Mouse (Mus musculus) erythroblast, adult 5-6 weeks (primary cell): ENCODE measurements around the gene Clock. TPM values are rescaled to one million over a fixed set of nuclear protein-coding genes. Genes with fewer than 3 reads are reported as not detected.

ENCODE experiments used
- ATAC-seq: replicated peaks from 2 replicates; pipeline ENCODE4 v1.8.0; 2016; ENCODE audit warnings: moderate number of reproducible peaks, mild to moderate bottlenecking, moderate TSS enrichment, inconsistent platforms; ENCODE audit not compliant: poor library complexity, low FRiP score, severe bottlenecking
- total RNA-seq, 2 experiments: library from RNA; stranded (forward) in 1 of 2; stranded (reverse) in 1 of 2; fragments of 150-400 nt in 1 of 2; fragments of 200-764, 138-1000 nt in 1 of 2; gene quantifications; 2 replicates each; pipeline versions ENCODE4 v1.2.3 to v1.2.4; 2015 to 2017; ENCODE audit warnings: low replicate concordance in 2 of 2

Gene Clock
- 0.58 and 3.3 TPM in 2 replicates for total RNA-seq (2015; ENCODE audit: low replicate concordance)
- 0.70 and 1.6 TPM in 2 replicates for total RNA-seq (2017; ENCODE audit: low replicate concordance)

- no peak for ATAC-seq
Observed at GRCm38 (mm10) chr5:76304452-76305341, at the start of gene Clock. Clock (minus strand) TSS chr5:76304792.

- no peak for ATAC-seq
Observed at GRCm38 (mm10) chr5:76351953-76352611, 47.5 kb upstream of the Clock start.

GRCm38 (mm10) chr5:76351537-76351936 is 46.9 kb upstream of the Clock start:
- ATAC-seq = no peak

GRCm38 (mm10) chr5:76346137-76346536 is 41.5 kb upstream of the Clock start:
- no peak for ATAC-seq

GRCm38 (mm10) chr5:76340931-76341330 is 36.3 kb upstream of the Clock start:
- ATAC-seq = no peak

GRCm38 (mm10) chr5:76337100-76337499 is 32.5 kb upstream of the Clock start:
- no peak for ATAC-seq

- ATAC-seq = no peak
Observed at GRCm38 (mm10) chr5:76333833-76334232, 29.2 kb upstream of the Clock start.

- no peak for ATAC-seq
Observed at GRCm38 (mm10) chr5:76330953-76331352, 26.4 kb upstream of the Clock start, which contains the start of gene Pdcl2. Pdcl2 (minus strand) TSS chr5:76331156.

GRCm38 (mm10) chr5:76327296-76327695 is 22.7 kb upstream of the Clock start:
- no peak for ATAC-seq

- no peak for ATAC-seq
Observed at GRCm38 (mm10) chr5:76325113-76325512, 20.5 kb upstream of the Clock start.

- ATAC-seq = no peak
Observed at GRCm38 (mm10) chr5:76321249-76322196, 16.9 kb upstream of the Clock start.

GRCm38 (mm10) chr5:76308206-76308605 is 3.6 kb upstream of the Clock start:
- no peak for ATAC-seq

GRCm38 (mm10) chr5:76306261-76306660 is 1.7 kb upstream of the Clock start:
- ATAC-seq = no peak

- no peak for ATAC-seq
Observed at GRCm38 (mm10) chr5:76305616-76306015, 1.0 kb upstream of the Clock start.

GRCm38 (mm10) chr5:76303745-76304451 is 694 bp downstream of the Clock start:
- no peak for ATAC-seq

- ATAC-seq = no peak
Observed at GRCm38 (mm10) chr5:76303379-76303744, 1.2 kb downstream of the Clock start.

GRCm38 (mm10) chr5:76302009-76302408 is 2.6 kb downstream of the Clock start:
- ATAC-seq = no peak

GRCm38 (mm10) chr5:76289234-76289691 is 15.3 kb downstream of the Clock start:
- no peak for ATAC-seq

- ATAC-seq = no peak
Observed at GRCm38 (mm10) chr5:76288256-76288655, 16.3 kb downstream of the Clock start.
